Mouse (Mus musculus): ENCODE measurements around the gene Pglyrp1.

- TF ChIP-seq MYOD1 (IDR thresholded peaks at IDR 0.05; ENCODE audit: control insufficient read depth in 1 of 3, insufficient read length in 2 of 3, low read depth in 2 of 3) (no peak), POLR2A (IDR thresholded peaks at IDR 0.05; ENCODE audit: insufficient read length, low read depth) (no peak), MYOG (IDR thresholded peaks at IDR 0.05; ENCODE audit: control insufficient read depth in 1 of 3, insufficient read depth in 1 of 3, insufficient read length in 2 of 3, low read depth in 2 of 3) (no peak), TCF3 (IDR thresholded peaks at IDR 0.05; ENCODE audit: insufficient read length, low read depth) (no peak), USF1 (IDR thresholded peaks at IDR 0.05; ENCODE audit: low read depth) (no peak), E2F4 (IDR thresholded peaks at IDR 0.05; ENCODE audit: insufficient read depth) (no peak), REST (IDR thresholded peaks at IDR 0.05; ENCODE audit: insufficient read depth, insufficient read length) (no peak)
Observed at GRCm38 (mm10) chr7:18923711-18924191, 52.6 kb downstream of the Pglyrp1 start.

All from myocyte (in vitro differentiated cells).